Mouse (Mus musculus) thymus, postnatal 25 days (tissue): Measurements from ENCODE around the gene Stra6l.

Source experiments
- DNase-seq: peaks from one replicate; pipeline ENCODE4 v3.0.0; 2022

Gene Stra6l

DNA sequence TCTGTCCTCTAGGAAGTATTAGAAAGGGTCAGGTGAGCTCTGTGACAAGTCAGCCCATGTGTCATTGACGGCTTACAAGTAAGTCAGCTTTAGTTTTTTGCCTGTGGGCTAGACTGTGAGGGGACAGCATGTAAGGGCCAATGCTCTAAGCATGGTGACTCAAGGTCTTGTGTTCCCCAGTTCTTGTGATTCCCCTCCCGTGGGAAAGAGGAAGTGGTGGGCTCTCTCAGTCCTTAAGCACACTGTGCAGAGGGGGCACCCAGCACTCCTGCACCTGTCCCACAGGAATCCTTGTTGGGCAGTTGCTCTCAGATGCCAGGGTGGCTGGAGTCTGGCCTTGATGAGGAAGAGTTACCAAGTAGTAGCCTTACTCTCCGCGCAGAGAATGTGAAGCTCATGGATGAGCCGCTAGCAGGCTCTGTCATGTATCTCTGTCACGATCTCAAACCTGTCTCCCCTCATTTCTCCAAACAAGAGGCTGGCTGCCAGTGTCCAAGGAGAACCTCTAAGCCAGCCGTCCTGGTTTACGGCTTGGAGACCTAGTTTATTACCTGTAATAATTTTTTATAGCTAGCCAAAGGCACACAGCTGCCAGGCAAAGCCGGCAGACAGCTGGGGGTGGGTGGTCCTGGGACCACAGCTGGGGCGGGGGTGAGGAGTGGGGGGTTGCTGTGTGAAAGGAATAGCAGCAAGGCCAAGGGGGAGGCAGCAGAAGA, at the start of gene Stra6l:
Gene Stra6l (plus strand): TSS at position 556 of the 716 bp plus-strand sequence.
- no peak for DNase-seq

DNA sequence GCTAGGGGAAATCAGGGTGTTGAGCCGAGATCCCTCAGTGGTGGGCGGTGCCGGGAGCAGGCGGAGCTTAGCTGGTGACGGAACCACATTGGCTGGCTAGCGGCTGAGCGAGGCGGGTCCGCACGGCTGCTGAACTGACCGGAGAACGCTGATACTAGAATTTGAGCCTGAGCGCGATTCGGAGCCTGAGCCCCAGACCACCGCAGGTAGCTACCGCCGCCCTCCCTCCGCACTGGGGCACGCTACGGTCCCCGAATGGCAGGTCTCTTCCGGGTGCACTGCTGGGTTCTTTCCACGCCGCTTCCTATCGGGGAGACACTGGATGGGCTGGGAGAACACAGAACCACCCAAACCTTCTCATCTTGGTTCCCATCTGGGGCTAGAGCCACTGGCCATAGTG, 49.5 kb upstream of the Stra6l start, which contains the start of gene Aldh1b1:
Gene Aldh1b1 (plus strand): TSS at position 59 of the 400 bp plus-strand sequence.
- DNase-seq, result peak; percentile 65

DNA sequence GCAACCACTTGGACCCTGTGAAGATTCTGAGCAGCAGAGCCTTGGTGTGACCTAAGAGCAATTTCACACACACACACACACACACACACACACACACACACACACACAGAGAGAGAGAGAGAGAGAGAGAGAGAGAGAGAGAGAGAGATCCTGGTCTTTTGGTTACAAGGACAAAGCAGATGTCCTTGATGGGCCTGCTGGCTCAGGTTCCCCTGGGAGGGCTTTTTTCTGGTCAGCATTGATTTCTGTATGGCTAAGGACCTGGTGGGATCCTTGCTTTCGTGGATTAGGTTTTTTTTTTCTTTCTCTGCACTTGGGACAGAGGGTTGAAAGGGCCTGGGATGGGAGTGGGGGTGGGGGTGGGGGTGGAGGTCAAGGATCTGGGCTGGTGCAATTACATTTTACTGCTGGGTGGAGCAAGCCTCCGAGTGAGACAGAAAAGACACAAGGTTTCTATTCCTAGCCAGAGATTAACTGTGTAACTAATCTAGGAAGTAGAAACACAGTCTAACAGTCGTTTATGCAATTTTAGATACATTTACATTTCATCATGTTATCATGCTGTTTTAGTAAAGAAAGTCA, 48.4 kb upstream of the Stra6l start:
- no peak for DNase-seq

DNA sequence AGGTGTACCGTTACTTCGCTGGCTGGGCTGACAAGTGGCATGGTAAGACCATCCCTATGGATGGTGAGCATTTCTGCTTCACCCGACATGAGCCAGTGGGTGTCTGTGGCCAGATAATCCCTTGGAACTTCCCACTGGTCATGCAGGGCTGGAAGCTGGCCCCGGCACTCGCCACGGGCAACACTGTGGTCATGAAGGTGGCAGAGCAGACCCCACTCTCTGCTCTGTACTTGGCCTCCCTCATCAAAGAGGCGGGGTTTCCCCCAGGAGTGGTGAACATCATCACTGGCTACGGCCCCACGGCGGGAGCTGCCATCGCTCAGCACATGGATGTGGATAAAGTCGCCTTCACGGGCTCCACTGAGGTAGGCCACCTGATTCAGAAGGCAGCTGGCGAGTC, 45.6 kb upstream of the Stra6l start:
- no peak for DNase-seq

DNA sequence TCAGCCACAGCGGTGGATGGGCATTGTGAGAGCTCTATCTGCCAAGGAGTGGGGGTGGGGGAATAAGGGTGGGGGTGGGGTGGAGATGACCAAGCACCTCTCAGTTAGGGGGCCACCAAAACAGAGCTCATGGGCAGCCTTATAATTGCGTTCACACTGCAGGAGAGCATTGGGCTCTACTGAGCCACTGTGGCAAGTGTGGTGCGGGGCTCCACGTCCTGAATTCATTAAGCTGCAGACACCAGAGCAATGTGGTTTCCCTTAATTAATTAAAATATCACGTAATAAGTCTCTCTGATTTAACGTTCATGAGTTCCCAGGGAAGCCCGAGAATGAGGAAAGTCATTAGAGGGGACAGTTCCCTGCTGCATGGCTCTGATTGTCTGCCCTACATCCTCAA, 40.4 kb upstream of the Stra6l start:
- no peak for DNase-seq

DNA sequence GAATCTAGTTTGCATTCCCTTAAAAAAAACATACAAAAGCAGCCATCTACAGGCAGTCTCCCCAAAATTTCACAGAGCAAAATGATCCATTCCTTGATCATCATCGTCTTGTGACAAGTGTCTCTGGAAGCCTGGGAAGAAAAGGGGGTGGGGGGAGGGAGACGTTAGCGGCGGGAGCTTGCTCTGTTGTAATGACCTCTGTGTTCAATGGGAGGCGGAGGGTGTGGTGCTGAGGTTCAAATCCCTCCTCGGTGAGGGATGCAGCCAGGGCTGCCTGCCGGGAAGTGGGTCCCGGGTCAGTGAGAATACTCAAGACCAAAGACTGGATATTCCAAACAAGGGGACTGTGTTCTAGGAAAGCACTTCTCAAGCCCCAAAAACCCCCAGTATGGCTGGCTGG, 37.2 kb upstream of the Stra6l start:
- no peak for DNase-seq

DNA sequence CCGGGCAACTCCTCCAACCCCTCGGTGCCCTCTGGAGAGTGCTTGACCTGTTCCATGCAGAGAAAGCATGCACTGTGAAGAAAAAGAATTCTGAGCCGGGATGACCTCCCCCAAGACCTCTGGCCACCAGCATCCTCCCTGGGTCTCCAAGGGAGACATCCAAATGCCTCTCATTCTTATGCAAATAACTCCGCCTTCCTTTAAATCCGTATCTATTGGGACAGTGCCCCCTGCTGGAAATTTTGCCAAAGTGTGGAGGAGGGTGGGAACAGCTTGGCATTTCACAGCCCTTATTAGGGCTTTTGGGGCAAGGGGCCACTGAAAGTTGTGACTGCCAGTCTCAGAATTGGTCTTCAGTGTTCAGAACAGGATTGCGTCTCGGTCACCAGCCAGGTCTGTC, 32.9 kb upstream of the Stra6l start:
- peak; percentile 48 for DNase-seq

DNA sequence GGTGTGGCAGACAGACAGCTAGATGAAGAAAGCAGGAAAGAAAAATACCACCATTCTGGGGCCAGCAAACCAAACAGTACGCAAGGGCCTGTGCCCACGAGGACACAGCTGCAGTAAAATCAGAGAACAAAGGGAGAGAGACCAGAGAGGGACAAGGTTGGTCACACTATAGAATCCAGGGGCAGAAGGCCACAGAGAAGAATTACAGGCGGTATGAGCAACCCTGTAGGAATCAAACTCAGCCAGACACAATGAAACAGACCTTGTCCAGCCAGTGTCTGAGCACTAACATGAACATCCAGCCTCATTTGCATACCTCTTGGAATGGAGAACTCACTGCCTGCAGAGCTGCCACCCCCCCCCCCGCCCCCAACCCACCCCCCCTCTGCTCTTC, 29.7 kb upstream of the Stra6l start:
- DNase-seq, result no peak

DNA sequence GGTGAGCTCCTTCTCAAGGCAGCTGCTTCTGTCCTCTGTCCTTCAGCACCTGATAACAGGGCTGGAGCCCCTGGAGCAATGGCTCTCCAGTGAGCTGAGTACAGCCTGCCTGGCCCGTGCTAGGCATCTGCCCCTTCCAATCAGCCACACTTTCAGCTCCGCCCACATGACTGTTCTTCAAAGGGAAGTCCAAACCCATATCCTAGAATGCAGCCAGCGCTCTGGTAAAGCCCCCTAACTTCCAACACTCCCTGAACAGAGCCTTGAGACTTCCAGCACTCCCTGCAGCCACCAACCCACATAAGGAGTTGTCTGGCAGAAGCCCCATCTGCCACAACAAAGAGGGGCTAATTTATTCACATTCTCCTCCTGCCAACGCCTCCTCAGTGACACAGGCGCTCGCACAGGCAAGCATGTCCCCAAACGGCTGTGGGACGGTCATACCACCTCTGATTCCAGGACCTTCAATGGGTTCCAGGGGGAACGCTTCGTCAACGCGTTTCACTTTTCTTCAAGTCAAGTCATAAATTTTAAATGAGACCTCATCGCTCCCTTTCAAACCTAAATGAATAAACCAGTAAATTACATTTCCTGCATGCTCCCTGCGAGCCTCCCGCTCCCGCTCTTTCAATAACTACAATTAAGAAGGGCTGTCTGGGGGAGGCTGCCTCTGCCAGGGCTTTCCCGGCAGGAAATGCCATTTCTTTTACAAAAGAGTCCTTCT, 29.1 kb upstream of the Stra6l start:
- no peak for DNase-seq

DNA sequence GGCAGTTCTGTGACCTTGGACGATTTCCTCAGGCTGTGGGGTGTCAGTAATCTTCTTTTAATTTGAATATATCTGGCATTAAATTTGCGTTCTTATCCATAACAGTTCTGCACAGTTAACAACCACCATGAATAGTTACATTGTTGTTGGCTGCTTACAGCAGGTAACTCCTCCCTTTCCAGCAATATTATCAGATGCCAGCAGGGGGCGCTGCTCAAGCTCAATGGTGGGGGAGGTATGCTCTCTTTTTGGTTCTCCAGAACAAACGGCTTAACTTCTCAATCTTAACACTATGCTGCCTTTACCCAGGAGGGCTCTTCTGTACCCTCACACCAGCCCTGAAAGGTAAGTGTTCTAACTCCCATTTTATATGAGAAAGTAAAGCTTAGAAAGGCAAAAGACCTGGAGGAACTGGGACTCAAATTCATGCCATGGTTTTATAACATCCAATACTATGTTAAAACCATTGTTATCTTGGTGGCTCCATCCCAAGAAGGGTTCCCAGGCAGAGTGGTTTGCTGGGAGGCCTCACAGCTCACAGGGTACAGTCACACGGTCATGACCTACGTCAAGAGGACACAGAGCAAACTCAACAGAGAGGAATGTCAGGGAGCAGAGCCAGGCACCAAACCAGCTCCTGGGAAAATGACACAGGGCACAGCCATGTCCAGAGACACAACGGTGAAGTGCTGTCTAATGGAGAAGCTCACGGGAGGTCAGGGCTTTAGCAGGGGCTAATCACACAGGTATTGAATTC, 28.2 kb upstream of the Stra6l start:
- DNase-seq, result peak; percentile 67

DNA sequence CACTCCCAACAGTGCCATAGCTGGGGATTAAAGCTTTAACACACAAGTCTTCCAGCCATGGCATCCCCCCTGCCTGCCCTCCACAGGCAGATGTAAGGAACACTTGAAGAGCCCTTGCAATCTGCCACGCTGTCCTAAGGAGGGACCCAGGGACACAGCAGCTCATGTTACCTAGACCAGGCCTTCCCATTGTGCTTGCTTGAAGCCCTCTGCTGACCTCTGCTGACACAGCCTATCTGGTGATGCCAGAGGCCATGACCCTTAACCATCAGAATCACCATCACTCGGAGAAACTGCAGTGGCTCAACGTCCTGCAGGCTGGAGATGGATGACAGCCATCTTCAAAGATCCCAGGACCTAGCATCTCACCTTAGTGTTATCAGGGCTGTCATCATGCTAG, 26.5 kb upstream of the Stra6l start:
- DNase-seq, result no peak

DNA sequence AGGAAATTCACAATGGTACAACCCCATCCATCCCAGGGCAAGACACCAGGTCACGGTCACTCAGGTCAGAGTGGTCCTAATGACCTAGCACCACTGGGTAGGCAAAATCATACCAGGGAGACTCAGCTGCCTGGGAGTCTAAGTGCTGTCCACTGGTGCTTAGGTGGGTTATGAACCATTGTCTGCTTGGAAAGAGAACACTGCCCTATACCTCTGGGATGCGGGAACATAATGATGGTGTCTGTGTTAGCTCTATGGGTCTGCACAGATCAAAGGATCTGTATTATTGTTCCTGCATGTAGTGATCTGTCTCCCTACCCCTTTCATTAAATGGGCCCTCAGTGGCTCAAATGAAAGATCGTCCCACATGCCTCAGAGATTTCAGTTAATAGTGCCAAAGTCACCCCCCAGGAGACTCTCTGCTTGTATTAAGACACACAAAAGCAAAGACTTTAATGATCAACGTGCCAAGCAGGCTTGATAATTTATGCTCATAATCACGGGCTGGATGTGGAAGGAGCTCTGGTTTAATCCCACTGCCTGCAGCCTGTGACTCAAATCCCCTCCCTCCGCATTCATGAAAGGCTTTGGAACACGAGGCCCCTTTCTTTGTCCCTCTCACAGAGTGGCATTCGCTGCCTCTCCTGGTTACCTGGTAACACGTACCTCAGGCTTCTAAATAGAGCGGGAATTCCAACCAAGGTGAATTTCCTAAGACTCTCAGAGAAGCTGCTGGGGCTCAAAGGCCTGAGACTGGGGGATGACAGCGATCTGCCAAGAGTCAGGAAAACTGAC, 25.5 kb upstream of the Stra6l start:
- no peak for DNase-seq

DNA sequence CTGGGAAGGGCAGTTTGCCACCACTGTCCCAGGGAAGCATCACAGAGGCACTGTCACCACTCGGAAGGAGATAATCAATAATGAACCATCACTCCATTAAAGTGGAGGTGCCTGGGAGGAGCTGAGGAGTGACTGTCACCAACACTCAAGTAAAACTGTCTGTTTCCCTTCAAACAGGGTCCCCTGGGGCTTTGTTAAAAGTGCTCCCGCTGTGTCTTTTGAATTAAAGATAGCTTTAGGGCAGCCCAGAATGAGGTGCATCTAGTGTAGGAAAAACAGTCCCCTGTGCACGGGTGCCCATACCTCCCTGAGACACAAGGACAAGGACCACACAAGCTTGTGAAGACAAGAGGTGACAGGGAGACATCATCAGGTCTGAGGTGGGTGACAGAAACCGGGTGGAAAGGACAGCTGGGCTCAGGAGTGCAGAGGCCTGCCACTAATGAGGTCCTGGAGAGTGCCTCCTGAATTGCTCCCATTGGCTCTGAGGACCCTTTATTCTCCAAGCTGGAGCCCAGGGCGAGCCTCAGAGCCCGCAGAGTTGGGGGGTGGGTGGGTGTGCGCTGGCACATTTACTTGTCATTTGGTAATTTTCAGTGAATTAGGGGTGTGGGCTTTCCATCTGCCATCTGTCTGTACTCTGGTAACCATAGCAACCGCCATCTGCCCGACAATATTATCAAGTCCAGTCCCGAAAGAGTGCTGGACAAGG, 24.3 kb upstream of the Stra6l start:
- no peak for DNase-seq

DNA sequence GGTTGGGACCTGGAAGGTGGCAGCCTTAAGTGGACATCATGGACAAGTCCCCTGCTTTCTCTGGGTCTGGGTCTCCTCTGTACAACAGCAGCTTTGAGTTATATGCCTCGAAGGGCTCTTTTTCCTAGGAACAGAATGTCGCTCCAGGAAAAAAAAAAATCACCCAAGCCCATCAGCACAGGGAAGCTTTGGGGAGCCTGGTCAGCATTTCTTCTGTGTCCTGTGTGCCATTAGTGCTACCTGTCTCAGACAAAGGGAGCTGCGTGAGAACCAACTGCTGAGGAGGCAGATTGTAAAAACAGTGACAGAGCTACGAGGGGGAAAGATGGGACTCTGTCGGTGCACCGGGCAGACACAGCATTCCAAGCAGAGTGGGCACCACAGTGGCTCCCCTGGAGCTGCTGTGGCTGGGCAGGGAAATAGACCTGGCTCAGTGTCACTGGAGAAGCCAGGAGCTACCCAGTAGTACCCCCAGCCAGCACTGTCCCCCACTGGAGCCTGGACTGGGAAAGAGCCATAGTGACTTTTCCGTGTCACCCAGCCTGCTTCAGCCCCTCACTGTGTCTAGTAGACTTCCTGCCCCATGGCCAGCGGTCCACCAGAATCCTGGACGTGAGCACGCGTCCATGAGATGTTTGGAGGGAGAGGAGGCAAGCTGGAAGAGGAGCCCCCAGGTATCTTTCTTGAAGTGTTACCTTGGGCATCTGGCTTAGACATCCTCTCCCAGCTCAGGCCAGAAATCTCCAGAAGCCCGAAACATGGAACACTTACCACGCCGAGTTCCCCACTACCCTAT, 23.5 kb upstream of the Stra6l start:
- DNase-seq, result no peak

DNA sequence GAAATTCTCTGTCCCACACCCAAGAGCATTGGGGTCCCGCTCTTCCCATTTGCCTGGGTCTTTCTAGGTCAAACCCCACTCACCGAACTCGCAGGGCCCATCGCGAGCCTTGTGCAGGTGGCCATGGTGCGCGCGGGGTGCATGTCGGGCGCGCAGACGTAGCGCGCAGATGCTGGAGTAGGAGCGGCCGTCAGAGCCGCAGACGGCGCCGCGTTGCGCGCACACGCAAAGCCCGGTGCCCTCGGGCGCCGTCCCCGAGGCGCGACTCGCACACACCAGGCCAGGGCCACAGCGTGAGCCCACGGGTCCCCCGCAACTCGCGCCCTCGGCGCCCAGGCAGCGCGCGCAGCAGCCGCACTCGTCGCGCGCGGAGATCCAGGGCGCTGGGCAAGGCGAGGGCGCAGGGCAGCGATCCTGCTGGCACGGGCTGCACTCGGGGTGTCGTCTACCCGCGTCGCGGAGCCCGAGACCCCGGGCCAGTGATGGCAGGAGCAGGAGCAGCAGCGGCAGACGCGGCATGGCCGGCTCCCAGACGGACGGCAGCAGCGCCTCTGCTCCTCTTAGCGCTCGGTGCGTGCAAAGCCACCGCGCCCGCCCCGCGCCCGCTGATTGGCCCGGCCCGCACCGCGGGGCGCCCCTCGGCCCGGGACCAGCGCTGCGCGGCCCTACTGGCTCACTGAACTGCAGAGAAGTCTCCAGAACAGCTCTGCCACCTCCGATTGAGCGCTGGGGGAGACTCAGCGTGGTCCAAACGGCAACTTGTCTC, 22.0 kb upstream of the Stra6l start, which contains the start of gene Igfbpl1:
Gene Igfbpl1 (minus strand): TSS at position 649 of the 766 bp plus-strand sequence.
- DNase-seq, result no peak

DNA sequence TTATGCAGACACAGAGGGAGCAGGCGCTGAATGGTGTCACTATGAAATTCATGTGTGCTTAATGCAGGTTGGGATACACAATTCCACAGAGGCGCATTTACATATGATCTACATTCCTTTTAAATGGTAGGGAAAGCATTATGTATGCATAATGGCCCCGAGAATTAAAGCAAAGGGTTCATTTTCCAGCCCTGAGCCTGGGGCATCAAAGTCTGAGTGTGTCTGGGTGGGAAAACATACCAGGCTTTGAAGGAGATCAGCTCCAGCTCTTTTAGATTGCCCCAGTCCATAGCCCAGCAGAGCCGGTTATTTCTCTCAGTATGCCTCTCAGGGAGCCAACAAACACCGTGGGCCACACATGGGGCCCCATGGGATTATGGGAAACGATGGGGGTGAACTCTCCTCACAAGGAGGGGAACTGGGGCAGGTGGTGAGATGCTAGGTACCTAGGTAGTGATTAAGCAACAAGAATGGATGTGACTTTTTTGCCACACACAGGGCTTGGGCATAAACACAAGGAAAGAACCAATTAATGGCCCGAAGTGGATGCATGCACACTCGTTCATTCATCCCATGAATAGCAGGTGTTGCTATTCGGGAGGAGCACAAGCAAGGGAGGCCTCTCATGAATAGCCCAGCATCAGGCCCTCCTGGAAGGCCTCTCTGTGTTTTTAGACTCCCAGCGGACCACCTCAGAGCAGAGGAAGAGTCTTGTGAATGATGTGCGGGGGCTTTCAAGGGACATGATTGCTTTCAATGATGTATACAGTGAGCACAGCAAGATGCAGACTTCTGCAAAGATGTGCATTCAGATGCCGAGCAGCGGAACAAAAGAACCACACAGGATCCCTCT, 18.3 kb upstream of the Stra6l start:
- DNase-seq, result no peak

DNA sequence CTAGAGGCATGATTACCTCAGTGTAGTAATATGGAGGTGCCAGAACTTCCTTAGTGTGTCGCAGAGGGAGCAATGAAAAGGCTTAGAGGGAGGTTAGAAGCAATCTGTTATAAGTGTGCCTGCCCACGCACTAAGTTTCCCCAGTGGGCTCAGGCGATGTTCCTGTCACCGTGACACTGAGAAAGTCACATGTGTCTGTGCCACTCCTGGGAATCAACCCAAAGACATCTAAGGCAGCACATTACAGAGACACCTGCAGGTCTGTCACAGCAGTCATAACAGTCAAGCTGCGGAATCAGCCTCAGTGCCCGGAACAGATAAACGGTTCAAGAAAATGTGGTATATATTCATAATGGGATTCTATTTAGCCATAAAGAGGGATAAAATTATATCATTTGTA, 16.5 kb upstream of the Stra6l start:
- DNase-seq, result no peak

DNA sequence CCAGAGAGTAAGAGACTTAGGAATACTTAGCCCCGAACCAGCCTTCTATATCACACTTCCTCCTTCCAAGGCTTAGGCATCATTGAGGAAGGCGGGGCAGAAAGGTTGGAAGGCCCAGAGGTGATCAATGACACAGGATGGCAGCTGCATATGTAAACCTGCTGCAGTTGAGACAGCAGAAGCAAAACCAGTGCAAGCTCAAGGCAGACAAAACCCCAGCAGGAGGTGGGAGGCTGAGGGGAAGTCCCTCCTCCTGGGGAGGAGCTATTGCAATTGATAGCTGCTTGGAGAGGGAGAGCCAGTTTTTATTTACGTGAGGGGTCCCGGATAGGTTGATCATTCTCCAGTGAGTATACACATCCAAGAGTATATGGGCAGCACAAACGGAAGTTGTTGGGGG, 15.0 kb upstream of the Stra6l start:
- no peak for DNase-seq

DNA sequence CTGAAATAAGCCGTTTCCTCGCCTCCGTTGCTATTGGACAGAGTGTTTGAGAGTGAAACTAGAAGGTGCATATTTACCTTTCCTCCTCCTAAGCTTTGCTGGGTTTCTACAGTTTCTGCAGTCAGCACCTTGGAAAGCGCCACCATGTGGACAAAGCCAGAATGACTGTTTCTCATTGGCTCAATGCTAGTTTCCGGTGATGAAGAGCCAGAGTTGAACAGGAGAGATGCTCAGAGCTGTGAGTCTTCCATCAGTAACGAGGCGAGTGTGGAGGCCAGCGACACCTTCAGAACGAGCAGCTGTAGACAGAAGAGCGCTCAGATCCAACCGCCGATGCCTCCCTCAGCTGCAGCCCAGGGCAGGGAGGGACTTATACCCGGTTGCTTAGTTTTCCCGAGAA, 4.1 kb upstream of the Stra6l start:
- DNase-seq, result peak; percentile 46
